Mouse (Mus musculus) heart, embryonic 14.5 days (tissue): ENCODE results near the gene Olfr374. TPM values are rescaled to one million over a fixed set of nuclear protein-coding genes. Genes with fewer than 3 reads are reported as not detected.
A peak's percentile ranks its signal among the peaks of the same experiment; 100 is the strongest.

Source experiments
- ATAC-seq: fragments of 200-750 bp; cut with Nextera tagmentation; 2 replicates; pipeline ENCODE4 v1.8.0; 2017; ENCODE audit warnings: low read depth, moderate TSS enrichment; ENCODE audit not compliant: insufficient number of reproducible peaks, insufficient read depth, low FRiP score
- H3K27ac ChIP-seq, 2 experiments: fragments of 200-500 bp in 1 of 2; fragments of 300-500 bp in 1 of 2; sonication (generic) in 1 of 2; replicated peaks in 1 of 2; 2 replicates each; pipeline ENCODE4 v1.5.1; 2012 to 2014; ENCODE audit warnings: low read depth in 2 of 2, low read length in 2 of 2, control low read depth in 1 of 2, mild to moderate bottlenecking in 1 of 2, mixed read lengths in 1 of 2; ENCODE audit not compliant: control insufficient read depth in 1 of 2, insufficient read depth in 1 of 2
- H3K27me3 ChIP-seq: fragments of 300-500 bp; sonication (generic); 2 replicates; pipeline ENCODE4 v1.6.1; 2014; ENCODE audit warnings: mild to moderate bottlenecking, low read length, control low read depth; ENCODE audit not compliant: control insufficient read depth, insufficient read depth
- H3K36me3 ChIP-seq: fragments of 300-500 bp; sonication (generic); 2 replicates; pipeline ENCODE4 v1.6.1; 2014; ENCODE audit warnings: mild to moderate bottlenecking, control low read depth, low read length, mixed read lengths; ENCODE audit not compliant: control insufficient read depth, insufficient read depth
- H3K4me1 ChIP-seq, 2 experiments: fragments of 200-500 bp in 1 of 2; fragments of 300-500 bp in 1 of 2; sonication (generic) in 1 of 2; 2 replicates each; pipeline ENCODE4 v1.6.1; 2012 to 2014; ENCODE audit warnings: low read length in 2 of 2, control low read depth in 1 of 2, mixed read lengths in 1 of 2; ENCODE audit not compliant: control insufficient read depth in 2 of 2, insufficient read depth in 2 of 2
- H3K4me2 ChIP-seq: fragments of 300-500 bp; sonication (generic); 2 replicates; pipeline ENCODE4 v1.6.1; 2014; ENCODE audit warnings: mild to moderate bottlenecking, low read length
- H3K4me3 ChIP-seq, 2 experiments: fragments of 200-500 bp in 1 of 2; fragments of 300-500 bp in 1 of 2; sonication (generic) in 1 of 2; 2 replicates each; pipeline ENCODE4 v1.5.1; 2012 to 2014; ENCODE audit warnings: low read length in 2 of 2, mild to moderate bottlenecking in 2 of 2, control low read depth in 1 of 2, low read depth in 1 of 2, moderate library complexity in 1 of 2; ENCODE audit not compliant: control insufficient read depth in 1 of 2, insufficient read depth in 1 of 2
- H3K9ac ChIP-seq: fragments of 300-500 bp; sonication (generic); 2 replicates; pipeline ENCODE4 v1.6.1; 2014; ENCODE audit warnings: mild to moderate bottlenecking, low read length
- H3K9me3 ChIP-seq: fragments of 300-500 bp; sonication (generic); 2 replicates; pipeline ENCODE4 v1.6.1; 2016; ENCODE audit warnings: low read length, control low read depth; ENCODE audit not compliant: control insufficient read depth
- WGBS: fragments of 180-500 bp; shearing (Covaris S2); extraction: QIAGEN DNeasy Blood & Tissue Kit; methylation state at CpG from one replicate; pipeline ENCODE4 v1.1.7; 2014; 5-methylcytosine and 5-hydroxymethylcytosine counted together
- polyA plus RNA-seq: library from polyadenylated mRNA; unstranded; fragments of >200 nt; fragmentation: Nextera tagmentation; extraction: Ambion mirVana; gene quantifications from 2 replicates; pipeline ENCODE4 v1.2.1, GENCODE M21; 2014

Olfr374 gene
- polyA plus RNA-seq, 1 experiment from 2014 or later = not detected

DNA sequence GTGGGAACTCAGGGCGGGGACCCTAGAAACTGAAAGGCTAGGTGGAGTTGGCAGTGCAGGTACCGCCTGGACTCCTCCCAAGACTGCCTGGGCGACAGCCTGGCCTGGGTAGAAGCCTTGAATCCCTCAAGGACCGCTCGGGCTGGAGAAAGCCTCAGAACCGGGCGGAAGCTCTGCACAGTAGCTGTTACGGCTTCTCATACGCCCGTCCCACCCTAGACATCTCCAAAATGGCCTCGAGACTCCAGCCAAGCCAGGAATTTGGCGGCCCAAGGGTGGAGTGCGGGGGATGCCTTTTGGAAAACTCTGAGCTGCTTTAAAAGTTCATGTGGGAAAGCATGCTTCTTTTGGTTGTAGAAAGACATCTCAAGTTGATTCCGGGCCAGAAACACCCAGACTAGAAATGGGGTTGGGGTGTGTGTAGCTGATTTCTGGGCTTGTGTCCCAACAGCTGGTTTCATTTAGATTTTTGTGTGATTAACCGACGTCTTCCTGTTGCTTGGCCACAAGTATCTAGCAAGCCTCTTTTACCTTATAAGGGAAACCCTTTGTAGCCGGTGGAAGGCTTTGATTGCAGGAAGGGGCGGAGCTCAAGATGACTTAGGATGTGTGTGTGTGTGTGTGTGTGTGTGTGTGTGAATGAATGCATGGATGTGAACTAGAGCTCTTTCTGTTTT is 29.6 kb downstream of the Olfr374 start:
- under 1% methylated on average over 18 of the region's 18 CpGs for WGBS
- Histone ChIP-seq H3K27ac (peak overlapping the region; percentile 95 to 96), H3K4me3 (peak overlapping the region; percentile 94 to 97), H3K36me3 (peaks cover 36% of the 10 kb centered on the region), H3K4me2 (peak overlapping the region; percentile 80), H3K9me3 (no peaks in the 10 kb centered on the region), H3K27me3 (no peaks in the 10 kb centered on the region), H3K4me1 (peaks cover 18 to 37% of the 10 kb centered on the region in 2 experiments), H3K9ac (peak overlapping the region; percentile 100)
- peak; percentile 52; the same call in 1 of the 2 replicates for ATAC-seq

DNA sequence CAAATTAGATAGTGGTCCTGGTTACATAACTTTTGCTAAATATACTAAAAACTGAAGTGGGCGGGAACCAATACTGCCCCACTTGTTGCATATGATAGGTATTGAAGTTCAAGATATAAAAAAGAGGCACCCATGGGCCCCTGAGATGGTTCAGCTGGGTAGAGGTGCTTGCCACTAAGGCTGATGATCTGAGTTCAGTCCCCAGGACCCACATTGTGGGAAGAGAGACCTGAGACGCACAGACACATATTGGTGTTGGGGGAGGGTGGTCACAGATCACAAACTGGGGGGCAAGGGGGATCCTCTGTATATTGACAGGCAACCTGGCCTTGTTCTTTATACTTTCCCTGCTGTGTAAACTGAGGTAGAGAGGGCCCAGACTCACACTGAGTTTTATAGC is 30.6 kb downstream of the Olfr374 start:
- peak overlapping the region; percentile 80 for H3K4me2 ChIP-seq
- peak overlapping the region in 1 of 2 experiments; percentile 94; a peak in 2 of 4 replicates for H3K4me3 ChIP-seq
- no peaks in the 10 kb centered on the region for H3K27me3 ChIP-seq
- 0 out of 4 replicates have a peak overlapping the region, but pooled peaks of 1 of the 2 experiments have one; percentile 95 for H3K27ac ChIP-seq
- ATAC-seq = no peak
- H3K36me3 ChIP-seq = peaks cover 46% of the 10 kb centered on the region
- peak overlapping the region; percentile 100 for H3K9ac ChIP-seq
- peaks cover 17 to 37% of the 10 kb centered on the region in 2 experiments for H3K4me1 ChIP-seq
- H3K9me3 ChIP-seq = no peaks in the 10 kb centered on the region
- 79% methylated on average over 2 of the region's 2 CpGs for WGBS

DNA sequence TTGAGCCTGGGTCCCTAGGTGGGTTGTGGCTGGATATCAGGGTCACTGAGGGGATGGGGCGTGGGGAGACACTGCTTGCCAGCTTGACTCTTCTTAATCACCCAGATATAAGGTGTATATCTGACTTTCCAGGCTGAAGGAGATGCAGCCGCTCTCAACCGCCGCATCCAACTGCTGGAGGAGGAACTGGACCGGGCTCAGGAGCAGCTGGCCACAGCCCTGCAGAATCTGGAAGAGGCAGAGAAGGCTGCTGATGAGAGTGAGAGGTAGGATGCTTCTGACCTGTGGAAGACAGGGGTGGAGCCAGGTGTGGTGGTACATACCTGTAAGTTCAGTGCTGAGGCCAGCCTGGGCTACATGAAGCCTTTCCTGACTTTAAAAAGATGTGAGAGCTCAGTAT is 31.6 kb downstream of the Olfr374 start:
- 95% methylated on average over 5 of the region's 5 CpGs for WGBS
- peaks cover 56% of the 10 kb centered on the region for H3K36me3 ChIP-seq
- H3K4me1 ChIP-seq = peaks cover 10 to 27% of the 10 kb centered on the region in 2 experiments
- no peak overlapping the region for H3K27ac ChIP-seq
- no peaks in the 10 kb centered on the region for H3K27me3 ChIP-seq
- H3K9me3 ChIP-seq = no peaks in the 10 kb centered on the region
- no peak for ATAC-seq
- no peak overlapping the region for H3K4me3 ChIP-seq
- no peak overlapping the region for H3K4me2 ChIP-seq
- no peak overlapping the region for H3K9ac ChIP-seq

DNA sequence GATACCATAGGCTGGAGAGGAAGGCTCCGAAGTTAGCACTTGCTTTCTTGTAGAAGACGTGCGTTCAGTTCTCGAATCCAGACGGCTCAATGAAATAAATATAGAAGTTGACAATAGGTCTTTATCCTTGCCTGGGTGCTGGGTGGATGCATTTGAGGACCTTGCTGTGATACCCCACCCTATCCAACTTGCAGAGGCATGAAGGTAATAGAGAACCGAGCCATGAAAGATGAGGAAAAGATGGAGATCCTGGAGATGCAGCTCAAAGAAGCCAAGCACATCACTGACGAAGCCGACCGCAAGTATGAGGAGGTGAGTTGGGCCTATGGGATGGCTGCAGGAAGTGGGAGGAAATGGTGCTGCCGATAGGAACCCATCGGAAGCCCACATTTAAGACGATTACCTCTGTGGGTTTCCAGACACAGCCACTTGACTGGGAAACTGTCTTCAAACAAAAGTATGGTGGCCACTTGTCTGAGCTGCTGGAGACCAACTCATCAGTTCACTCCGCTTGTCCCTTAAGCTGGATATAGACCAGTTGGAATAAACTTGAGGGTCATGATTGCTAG is 36.5 kb downstream of the Olfr374 start:
- Histone ChIP-seq H3K27me3 (no peaks in the 10 kb centered on the region), H3K36me3 (peaks cover 100% of the 10 kb centered on the region), H3K4me1 (peaks cover 2 to 21% of the 10 kb centered on the region in 2 experiments), H3K9me3 (no peaks in the 10 kb centered on the region), H3K4me2 (no peak overlapping the region), H3K27ac (no peak overlapping the region; a peak in 1 of 4 replicates), H3K9ac (no peak overlapping the region), H3K4me3 (no peak overlapping the region)
- no peak for ATAC-seq
- 88% methylated on average over 13 of the region's 13 CpGs for WGBS

DNA sequence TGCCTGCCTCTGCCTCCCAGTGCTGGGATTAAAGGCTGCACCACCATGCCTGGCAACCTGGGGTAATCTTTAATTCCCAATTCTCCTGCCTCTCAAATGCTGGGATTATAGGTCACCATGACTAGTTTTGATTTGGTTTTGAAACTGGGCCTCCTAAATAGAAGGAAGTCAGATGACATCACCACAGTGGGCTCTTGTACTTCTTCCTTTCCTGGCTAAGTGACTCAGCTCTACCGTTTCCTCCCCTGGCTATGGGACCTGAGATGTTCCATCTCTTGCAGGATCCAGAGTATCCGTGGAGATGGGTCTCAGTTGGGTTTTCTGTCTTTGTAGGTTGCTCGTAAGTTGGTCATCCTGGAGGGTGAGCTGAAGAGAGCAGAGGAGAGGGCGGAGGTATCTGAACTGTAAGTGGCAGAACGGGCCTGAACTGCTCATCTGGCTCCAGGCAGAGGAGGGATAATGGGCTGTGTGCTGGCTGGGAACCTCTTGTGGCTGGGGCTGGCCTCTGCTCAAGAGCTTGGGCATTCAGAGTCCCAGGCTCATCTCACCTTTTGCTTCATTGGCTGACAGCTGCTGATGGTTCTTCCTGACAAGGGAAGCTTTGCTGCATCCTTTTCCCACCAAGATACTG is 37.6 kb downstream of the Olfr374 start:
- H3K4me3 ChIP-seq = no peak overlapping the region
- no peak for ATAC-seq
- WGBS = 67% methylated on average over 5 of the region's 5 CpGs
- H3K4me1 ChIP-seq = peaks cover 2 to 21% of the 10 kb centered on the region in 2 experiments
- no peaks in the 10 kb centered on the region for H3K27me3 ChIP-seq
- 0 out of 4 replicates have a peak overlapping the region, but pooled peaks of 1 of the 2 experiments have one; percentile 6 for H3K27ac ChIP-seq
- no peaks in the 10 kb centered on the region for H3K9me3 ChIP-seq
- peaks cover 98% of the 10 kb centered on the region for H3K36me3 ChIP-seq
- H3K4me2 ChIP-seq = no peak overlapping the region
- H3K9ac ChIP-seq = no peak overlapping the region

DNA sequence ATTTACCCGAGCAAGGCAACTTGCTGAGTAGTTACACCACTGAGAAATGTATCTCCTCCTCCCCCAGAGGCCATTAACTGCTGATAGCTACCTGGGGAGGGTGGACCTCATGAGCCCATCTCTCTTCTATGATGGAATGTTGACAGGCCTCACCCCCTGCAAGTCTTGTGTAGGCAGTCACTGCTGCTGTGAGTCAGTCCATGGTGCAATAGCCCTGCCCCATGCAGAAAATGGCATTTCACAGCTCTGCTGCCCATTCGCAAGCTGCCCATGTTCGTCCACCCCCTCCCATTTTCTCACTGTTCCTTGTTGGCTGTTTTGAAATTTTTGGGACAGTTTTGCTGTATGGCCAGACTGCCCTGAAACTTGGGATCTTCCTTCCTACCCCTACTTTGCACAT is 38.7 kb downstream of the Olfr374 start:
- no peak overlapping the region for H3K27ac ChIP-seq
- no peak overlapping the region for H3K4me2 ChIP-seq
- no peak overlapping the region for H3K4me3 ChIP-seq
- H3K4me1 ChIP-seq = peaks cover 2 to 21% of the 10 kb centered on the region in 2 experiments
- no peak overlapping the region for H3K9ac ChIP-seq
- H3K9me3 ChIP-seq = no peaks in the 10 kb centered on the region
- WGBS = 69% methylated on average over 3 of the region's 3 CpGs
- no peak for ATAC-seq
- no peaks in the 10 kb centered on the region for H3K27me3 ChIP-seq
- H3K36me3 ChIP-seq = peaks cover 98% of the 10 kb centered on the region

DNA sequence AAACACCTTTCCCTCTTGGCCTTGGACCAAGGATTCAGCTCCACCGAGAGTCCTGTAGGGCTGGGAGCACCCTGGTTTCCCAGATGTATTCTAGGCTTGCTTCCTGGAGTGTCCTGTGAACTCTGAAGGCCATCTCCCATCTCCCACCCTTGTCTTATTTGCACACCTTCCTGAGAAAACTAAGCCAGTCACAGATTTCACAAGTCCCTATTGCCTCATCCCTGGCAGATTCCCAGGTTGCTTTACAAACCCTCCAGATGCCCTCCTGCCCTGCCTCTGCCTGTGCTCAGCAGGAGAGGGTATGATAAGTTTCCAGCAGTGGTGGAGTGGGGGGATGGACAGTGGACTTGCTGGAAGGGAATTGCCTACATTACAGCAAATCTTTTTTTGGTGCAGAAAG is 39.2 kb downstream of the Olfr374 start:
- Histone ChIP-seq H3K9ac (no peak overlapping the region), H3K27ac (no peak overlapping the region), H3K9me3 (no peaks in the 10 kb centered on the region), H3K36me3 (peaks cover 98% of the 10 kb centered on the region), H3K4me3 (no peak overlapping the region), H3K4me1 (peaks cover 2 to 21% of the 10 kb centered on the region in 2 experiments), H3K4me2 (no peak overlapping the region), H3K27me3 (no peaks in the 10 kb centered on the region)
- ATAC-seq = no peak
- 46% methylated on average over 1 of the region's 1 CpGs for WGBS
